Mouse (Mus musculus): ENCODE measurements around the gene Acap2.

Acap2 gene

GRCm38 (mm10) chr16:31200790-31201567 lies at the start of gene Acap2:
Gene Acap2 (minus strand): TSS chr16:31201245.
- no peaks in the 10 kb centered on the region; the same call in 1 of the 2 replicates for H3K27me3 ChIP-seq (ENCODE audit: insufficient read depth, low read length)
- no peak for TF ChIP-seq POU5F1 (IDR thresholded peaks at IDR 0.05; ENCODE audit: borderline replicate concordance, low read length)
- TF ChIP-seq CTCF (conservative IDR thresholded peaks at IDR 0.05; ENCODE audit: low read length): no peak
- TF ChIP-seq NANOG (IDR thresholded peaks at IDR 0.05; ENCODE audit: borderline replicate concordance, low read length): no peak
- H3K36me3 ChIP-seq (ENCODE audit: insufficient read depth, low read length): no peaks in the 10 kb centered on the region
- peaks cover 26% of the 10 kb centered on the region for H3K4me1 ChIP-seq (replicated peaks; ENCODE audit: low read depth, low read length)
- peak within 1 kb of the TSS; percentile 99 for H3K4me3 ChIP-seq (replicated peaks; ENCODE audit: low read length)
- H3K9me3 ChIP-seq (ENCODE audit: low read length): no peaks in the 10 kb centered on the region

DNA sequence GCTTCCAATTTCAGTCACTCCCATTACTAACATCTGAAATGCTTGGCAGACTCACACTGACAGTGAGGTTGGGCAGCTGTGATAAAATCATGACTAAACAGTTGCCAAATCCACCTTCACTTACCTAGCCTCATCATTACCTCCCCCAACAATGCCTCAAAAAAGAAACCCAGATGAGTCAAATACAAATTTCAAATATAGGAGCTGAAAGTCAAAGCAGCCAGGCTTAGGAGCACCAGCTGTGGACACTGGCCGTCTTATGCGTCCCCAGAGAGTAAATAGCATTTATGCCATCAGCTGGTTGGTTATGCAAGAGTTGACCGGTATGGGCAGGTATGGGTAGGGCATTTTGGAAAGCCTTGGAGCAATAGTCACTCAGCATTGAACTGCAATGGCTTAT lies 48.4 kb upstream of the Acap2 start:
- H3K4me1 ChIP-seq (replicated peaks; ENCODE audit: low read depth, low read length): peaks cover 6% of the 10 kb centered on the region; the same call in 1 of the 2 replicates
- H3K4me3 ChIP-seq (replicated peaks; ENCODE audit: low read length): no peak overlapping the region
- peaks cover 24% of the 10 kb centered on the region for H3K36me3 ChIP-seq (ENCODE audit: insufficient read depth, low read length)
- no peaks in the 10 kb centered on the region for H3K27me3 ChIP-seq (ENCODE audit: insufficient read depth, low read length)
- TF ChIP-seq POU5F1 (IDR thresholded peaks at IDR 0.05; ENCODE audit: borderline replicate concordance, low read length): no peak
- TF ChIP-seq CTCF (conservative IDR thresholded peaks at IDR 0.05; ENCODE audit: low read length): no peak
- TF ChIP-seq NANOG (IDR thresholded peaks at IDR 0.05; ENCODE audit: borderline replicate concordance, low read length): no peak
- no peaks in the 10 kb centered on the region for H3K9me3 ChIP-seq (ENCODE audit: low read length)

GRCm38 (mm10) chr16:31248717-31249116 lies 47.7 kb upstream of the Acap2 start:
- no peak overlapping the region for H3K4me3 ChIP-seq (replicated peaks; ENCODE audit: low read length)
- H3K27me3 ChIP-seq (ENCODE audit: insufficient read depth, low read length): no peaks in the 10 kb centered on the region
- no peaks in the 10 kb centered on the region for H3K9me3 ChIP-seq (ENCODE audit: low read length)
- H3K36me3 ChIP-seq (ENCODE audit: insufficient read depth, low read length): peaks cover 24% of the 10 kb centered on the region
- TF ChIP-seq POU5F1 (IDR thresholded peaks at IDR 0.05; ENCODE audit: borderline replicate concordance, low read length) (no peak), NANOG (IDR thresholded peaks at IDR 0.05; ENCODE audit: borderline replicate concordance, low read length) (no peak), CTCF (conservative IDR thresholded peaks at IDR 0.05; ENCODE audit: low read length) (no peak)
- H3K4me1 ChIP-seq (replicated peaks; ENCODE audit: low read depth, low read length): peaks cover 6% of the 10 kb centered on the region; the same call in 1 of the 2 replicates

DNA sequence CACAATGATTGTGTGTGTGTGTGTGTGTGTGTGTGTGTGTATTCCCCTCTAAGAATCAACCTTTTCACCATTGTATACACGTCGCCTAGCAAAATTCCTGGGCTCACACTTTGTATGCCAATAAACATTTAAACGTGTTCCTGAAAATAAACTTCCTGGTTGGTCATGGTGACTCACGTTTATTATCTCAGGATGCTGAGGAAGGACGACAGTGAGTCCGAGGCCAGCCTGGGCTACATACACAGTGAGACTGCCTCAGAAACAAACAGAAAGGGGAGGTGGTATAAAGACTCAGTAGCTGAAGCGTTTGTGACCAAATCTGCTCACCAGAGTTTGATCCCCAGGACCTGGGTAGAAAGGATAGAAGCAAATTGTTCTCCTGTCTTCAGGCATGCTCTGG lies 46.4 kb upstream of the Acap2 start:
- H3K4me1 ChIP-seq (replicated peaks; ENCODE audit: low read depth, low read length): peaks cover under 1% of the 10 kb centered on the region; the same call in 1 of the 2 replicates
- H3K36me3 ChIP-seq (ENCODE audit: insufficient read depth, low read length): peaks cover 18% of the 10 kb centered on the region
- no peaks in the 10 kb centered on the region for H3K9me3 ChIP-seq (ENCODE audit: low read length)
- no peaks in the 10 kb centered on the region for H3K27me3 ChIP-seq (ENCODE audit: insufficient read depth, low read length)
- TF ChIP-seq CTCF (conservative IDR thresholded peaks at IDR 0.05; ENCODE audit: low read length) (no peak), NANOG (IDR thresholded peaks at IDR 0.05; ENCODE audit: borderline replicate concordance, low read length) (no peak), POU5F1 (IDR thresholded peaks at IDR 0.05; ENCODE audit: borderline replicate concordance, low read length) (no peak)
- H3K4me3 ChIP-seq (replicated peaks; ENCODE audit: low read length): no peak overlapping the region

GRCm38 (mm10) chr16:31244053-31244452 lies 43.0 kb upstream of the Acap2 start:
- no peaks in the 10 kb centered on the region for H3K9me3 ChIP-seq (ENCODE audit: low read length)
- H3K4me3 ChIP-seq (replicated peaks; ENCODE audit: low read length): no peak overlapping the region
- H3K27me3 ChIP-seq (ENCODE audit: insufficient read depth, low read length): no peaks in the 10 kb centered on the region
- TF ChIP-seq NANOG (IDR thresholded peaks at IDR 0.05; ENCODE audit: borderline replicate concordance, low read length) (no peak), POU5F1 (IDR thresholded peaks at IDR 0.05; ENCODE audit: borderline replicate concordance, low read length) (no peak), CTCF (conservative IDR thresholded peaks at IDR 0.05; ENCODE audit: low read length) (no peak)
- no peaks in the 10 kb centered on the region for H3K4me1 ChIP-seq (replicated peaks; ENCODE audit: low read depth, low read length)
- no peaks in the 10 kb centered on the region for H3K36me3 ChIP-seq (ENCODE audit: insufficient read depth, low read length)

- no peaks in the 10 kb centered on the region for H3K4me1 ChIP-seq (replicated peaks; ENCODE audit: low read depth, low read length)
- H3K36me3 ChIP-seq (ENCODE audit: insufficient read depth, low read length): no peaks in the 10 kb centered on the region
- H3K4me3 ChIP-seq (replicated peaks; ENCODE audit: low read length): no peak overlapping the region
- H3K9me3 ChIP-seq (ENCODE audit: low read length): no peaks in the 10 kb centered on the region
- H3K27me3 ChIP-seq (ENCODE audit: insufficient read depth, low read length): no peaks in the 10 kb centered on the region
- TF ChIP-seq NANOG (IDR thresholded peaks at IDR 0.05; ENCODE audit: borderline replicate concordance, low read length): no peak
- no peak for TF ChIP-seq CTCF (conservative IDR thresholded peaks at IDR 0.05; ENCODE audit: low read length)
- TF ChIP-seq POU5F1 (IDR thresholded peaks at IDR 0.05; ENCODE audit: borderline replicate concordance, low read length): no peak
Observed at GRCm38 (mm10) chr16:31241433-31241832, 40.4 kb upstream of the Acap2 start.

- Histone ChIP-seq H3K4me1 (replicated peaks; ENCODE audit: low read depth, low read length) (peaks cover 4% of the 10 kb centered on the region; the same call in 1 of the 2 replicates), H3K27me3 (ENCODE audit: insufficient read depth, low read length) (no peaks in the 10 kb centered on the region), H3K4me3 (replicated peaks; ENCODE audit: low read length) (no peak overlapping the region), H3K36me3 (ENCODE audit: insufficient read depth, low read length) (no peaks in the 10 kb centered on the region), H3K9me3 (ENCODE audit: low read length) (no peaks in the 10 kb centered on the region)
- no peak for TF ChIP-seq POU5F1 (IDR thresholded peaks at IDR 0.05; ENCODE audit: borderline replicate concordance, low read length)
Observed at GRCm38 (mm10) chr16:31240569-31240968, 39.5 kb upstream of the Acap2 start.

GRCm38 (mm10) chr16:31238281-31238680 lies 37.2 kb upstream of the Acap2 start:
- Histone ChIP-seq H3K4me1 (replicated peaks; ENCODE audit: low read depth, low read length) (peaks cover 23% of the 10 kb centered on the region), H3K36me3 (ENCODE audit: insufficient read depth, low read length) (no peaks in the 10 kb centered on the region), H3K4me3 (replicated peaks; ENCODE audit: low read length) (no peak overlapping the region), H3K9me3 (ENCODE audit: low read length) (no peaks in the 10 kb centered on the region), H3K27me3 (ENCODE audit: insufficient read depth, low read length) (peaks cover 7% of the 10 kb centered on the region)
- no peak for TF ChIP-seq NANOG (IDR thresholded peaks at IDR 0.05; ENCODE audit: borderline replicate concordance, low read length)
- TF ChIP-seq POU5F1 (IDR thresholded peaks at IDR 0.05; ENCODE audit: borderline replicate concordance, low read length): no peak
- no peak for TF ChIP-seq CTCF (conservative IDR thresholded peaks at IDR 0.05; ENCODE audit: low read length)

Measured in E14TG2a.4 (cell line).